Mouse (Mus musculus): ENCODE measurements around the gene Usp3. TPM values are rescaled to one million over a fixed set of nuclear protein-coding genes. Genes with fewer than 3 reads are reported as not detected.
A peak's percentile ranks its signal among the peaks of the same experiment; 100 is the strongest.

Usp3 gene
- total RNA-seq (2021), result 10 to 100 TPM; 33.3 to 35.8 TPM
- long read RNA-seq, experiment 1, full-length matches to known transcripts, result 18 of 25 reads
- long read RNA-seq, experiment 1, partial matches to known transcripts, result 0 of 25 reads
- long read RNA-seq, experiment 1, other reads (novel, unspliced or antisense), result 7 of 25 reads
- long read RNA-seq, experiment 2, full-length matches to known transcripts, result 14 of 25 reads
- long read RNA-seq, experiment 2, partial matches to known transcripts, result 2 of 25 reads
- long read RNA-seq, experiment 2, other reads (novel, unspliced or antisense), result 9 of 25 reads

- peak; percentile 97 for DNase-seq (ENCODE audit: low spot score in 2 of 2)
Observed at GRCm38 (mm10) chr9:66592708-66593612, at the start of gene Usp3. Gene Usp3, minus strand, starts transcription at chr9:66593142.

DNA sequence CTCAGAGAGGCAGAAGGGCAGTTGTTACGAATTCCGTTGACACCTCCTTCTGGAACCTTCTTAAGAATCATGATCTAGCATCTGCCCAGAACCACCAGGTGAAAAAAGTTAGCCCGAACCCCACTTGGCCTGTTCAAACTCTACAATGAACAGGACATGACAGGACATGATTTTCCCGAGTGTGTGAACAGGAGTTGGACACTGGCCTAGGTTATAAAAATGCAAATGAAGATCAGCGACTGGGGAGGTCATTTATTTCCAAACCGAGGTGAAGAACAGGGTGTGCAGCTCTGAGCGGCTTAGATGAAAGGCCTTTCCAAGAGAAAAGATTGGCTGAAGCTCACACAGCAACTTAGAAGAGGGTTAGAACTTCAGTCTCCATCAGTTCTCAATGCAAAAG lies 47.5 kb upstream of the Usp3 start:
- no peak for DNase-seq (ENCODE audit: low spot score in 2 of 2)

GRCm38 (mm10) chr9:66639626-66640025 lies 46.7 kb upstream of the Usp3 start:
- no peak for DNase-seq (ENCODE audit: low spot score in 2 of 2)

DNA sequence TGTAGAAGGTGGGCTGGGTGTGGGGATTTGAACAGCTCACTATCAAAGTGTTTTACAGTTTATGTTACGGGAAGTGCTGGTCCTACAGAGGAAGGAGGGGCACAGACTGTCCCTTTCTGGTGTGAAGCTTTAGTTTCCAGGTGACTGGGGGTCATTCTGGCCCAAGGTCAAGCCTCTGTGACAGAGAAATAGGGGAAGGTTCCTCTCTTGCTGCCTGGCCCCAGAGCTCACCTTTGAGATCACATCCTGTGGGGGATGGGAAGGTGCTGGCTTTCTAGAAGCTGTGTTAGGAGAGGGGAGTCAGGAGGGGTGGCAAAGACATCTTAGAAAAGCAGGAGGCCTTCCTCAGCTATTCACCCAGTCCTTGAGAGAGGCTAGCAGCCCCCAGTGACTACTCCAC lies 39.5 kb upstream of the Usp3 start:
- no peak for DNase-seq (ENCODE audit: low spot score in 2 of 2)

GRCm38 (mm10) chr9:66630931-66631330 lies 38.0 kb upstream of the Usp3 start:
- DNase-seq (ENCODE audit: low spot score in 2 of 2), result no peak

GRCm38 (mm10) chr9:66626661-66627060 lies 33.7 kb upstream of the Usp3 start:
- DNase-seq (ENCODE audit: low spot score in 2 of 2), result no peak

- DNase-seq (ENCODE audit: low spot score in 2 of 2), result no peak
Observed at GRCm38 (mm10) chr9:66625974-66626530, 33.1 kb upstream of the Usp3 start.

GRCm38 (mm10) chr9:66624873-66625272 lies 31.9 kb upstream of the Usp3 start:
- no peak for DNase-seq (ENCODE audit: low spot score in 2 of 2)

- DNase-seq (ENCODE audit: low spot score in 2 of 2), result no peak
Observed at GRCm38 (mm10) chr9:66623627-66624026, 30.7 kb upstream of the Usp3 start.

DNA sequence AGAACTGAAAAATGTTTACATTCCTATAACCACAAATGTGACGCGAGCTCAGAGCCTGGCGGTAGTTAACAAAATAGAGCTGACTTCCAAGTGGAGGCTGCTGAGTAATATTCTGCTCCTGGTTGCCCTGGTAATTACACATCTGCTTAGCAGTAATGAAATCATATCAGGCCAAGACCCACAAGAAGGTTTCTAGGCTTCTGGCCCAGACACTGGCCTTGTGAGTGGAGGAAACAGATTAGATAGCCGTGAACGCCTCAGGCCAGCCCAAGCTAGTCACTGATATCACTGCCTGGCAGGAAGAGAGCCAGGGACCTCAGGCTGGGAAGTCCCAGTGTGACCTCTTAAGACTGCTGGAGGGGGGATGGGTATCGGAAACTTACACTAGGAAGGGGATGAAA lies 27.6 kb upstream of the Usp3 start:
- peak; percentile 38 to 59 for DNase-seq (ENCODE audit: low spot score in 2 of 2)

DNA sequence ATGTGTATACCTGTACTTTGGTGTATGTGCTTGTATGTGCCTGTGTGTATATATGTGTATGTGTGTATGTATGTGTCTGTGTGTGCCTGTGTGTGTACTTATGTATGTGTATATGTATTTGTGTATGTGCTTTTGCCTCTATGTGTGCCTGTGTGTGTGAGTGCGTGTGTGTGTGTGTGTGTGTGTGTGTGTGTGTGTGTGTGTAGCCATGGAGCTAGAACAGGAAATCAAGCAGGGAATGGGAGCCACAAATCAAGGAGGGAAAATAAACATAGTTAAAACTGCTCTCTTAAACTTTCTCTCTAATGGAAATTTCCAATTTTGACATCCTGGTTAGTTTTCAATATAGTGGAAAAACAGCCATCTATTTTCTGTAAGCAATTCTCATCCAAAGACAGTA lies 27.1 kb upstream of the Usp3 start:
- no peak for DNase-seq (ENCODE audit: low spot score in 2 of 2)

GRCm38 (mm10) chr9:66617812-66618211 lies 24.9 kb upstream of the Usp3 start:
- no peak for DNase-seq (ENCODE audit: low spot score in 2 of 2)

DNA sequence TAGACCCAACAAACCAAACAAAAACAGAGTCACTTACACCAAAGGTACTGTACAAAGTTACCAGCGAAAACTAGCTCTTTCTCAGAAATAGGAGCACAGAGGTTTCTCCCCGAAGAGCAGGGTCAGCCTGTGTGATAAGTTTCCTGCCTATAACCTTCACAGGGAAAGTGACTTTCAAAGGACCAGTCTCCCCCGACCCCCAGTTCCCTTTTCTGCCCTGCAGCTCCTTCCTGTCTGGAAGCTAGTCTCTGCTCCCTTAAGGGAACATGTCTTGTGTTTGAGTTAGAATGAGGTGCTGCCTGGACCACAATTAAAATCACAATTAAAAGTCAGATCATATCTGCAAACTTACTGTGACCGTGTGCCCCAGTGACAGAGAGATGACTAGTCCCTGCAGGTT lies 23.9 kb upstream of the Usp3 start:
- no peak for DNase-seq (ENCODE audit: low spot score in 2 of 2)

DNA sequence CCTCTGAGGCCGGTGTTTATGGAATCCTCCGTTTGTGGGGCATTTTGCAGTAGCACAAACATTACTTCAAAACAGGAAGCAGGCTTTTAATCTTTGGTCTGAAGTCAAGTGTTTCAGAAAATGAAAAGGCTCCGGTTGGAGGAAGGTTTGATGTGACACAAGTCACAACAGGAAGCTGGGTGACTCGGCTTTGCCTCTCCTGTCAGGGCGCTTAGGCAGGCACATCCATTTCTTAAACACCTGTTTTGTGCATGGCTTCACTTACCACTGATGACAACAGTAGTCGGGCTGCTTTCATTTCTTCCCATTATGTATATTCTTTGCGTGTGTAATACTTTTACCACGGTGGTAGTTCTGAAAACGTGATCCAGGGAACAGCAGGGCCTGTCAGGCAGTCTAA lies 22.2 kb upstream of the Usp3 start:
- DNase-seq (ENCODE audit: low spot score in 2 of 2), result no peak

GRCm38 (mm10) chr9:66614547-66614946 lies 21.6 kb upstream of the Usp3 start:
- DNase-seq (ENCODE audit: low spot score in 2 of 2), result no peak

DNA sequence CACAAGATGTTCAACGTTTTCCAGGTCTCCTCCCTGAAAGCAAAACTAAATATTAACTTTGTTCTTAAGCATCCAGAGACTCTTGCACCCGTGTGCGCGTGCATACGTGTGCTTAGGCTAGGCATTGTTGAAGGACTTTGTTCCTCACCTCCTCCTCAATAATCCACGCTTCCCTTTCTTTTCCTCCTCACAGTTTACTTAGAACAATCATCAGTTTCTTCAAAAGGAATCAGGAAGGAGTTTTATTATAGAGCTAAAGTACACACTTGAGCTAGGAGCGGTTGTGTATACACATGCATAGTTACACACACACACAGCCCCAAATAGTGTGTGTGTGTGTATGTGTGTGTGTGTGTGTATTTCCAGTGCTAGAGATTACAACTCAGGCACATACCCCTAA lies 20.7 kb upstream of the Usp3 start:
- no peak for DNase-seq (ENCODE audit: low spot score in 2 of 2)

- peak; percentile 80 to 89 for DNase-seq (ENCODE audit: low spot score in 2 of 2)
Observed at GRCm38 (mm10) chr9:66611478-66612093, 18.6 kb upstream of the Usp3 start.

DNA sequence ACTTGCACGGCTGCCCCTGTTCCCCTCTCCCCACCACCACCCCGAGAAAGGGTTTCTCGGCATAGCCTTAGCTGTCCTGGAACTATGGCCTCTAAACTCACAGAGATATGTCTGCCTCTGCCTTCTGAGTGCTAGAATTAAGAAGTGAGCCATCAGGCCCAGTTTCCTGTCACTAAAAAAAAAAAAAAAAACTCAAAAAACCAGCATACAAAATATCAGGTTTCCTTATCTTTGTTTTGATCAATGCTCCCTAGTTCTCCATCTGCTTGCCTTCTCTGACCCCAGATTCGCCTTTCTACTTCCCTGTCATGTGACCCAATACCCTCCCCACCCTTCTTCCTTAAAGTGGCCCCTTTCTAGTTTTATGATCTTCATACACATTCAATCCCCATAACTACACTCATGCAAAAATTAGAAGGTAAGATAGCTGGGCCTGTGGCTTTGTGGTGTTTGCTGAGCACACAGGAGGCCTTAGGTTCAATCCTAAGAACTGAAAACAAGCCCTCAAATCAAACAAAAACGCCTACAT lies 15.9 kb upstream of the Usp3 start:
- DNase-seq (ENCODE audit: low spot score in 2 of 2), result no peak

DNA sequence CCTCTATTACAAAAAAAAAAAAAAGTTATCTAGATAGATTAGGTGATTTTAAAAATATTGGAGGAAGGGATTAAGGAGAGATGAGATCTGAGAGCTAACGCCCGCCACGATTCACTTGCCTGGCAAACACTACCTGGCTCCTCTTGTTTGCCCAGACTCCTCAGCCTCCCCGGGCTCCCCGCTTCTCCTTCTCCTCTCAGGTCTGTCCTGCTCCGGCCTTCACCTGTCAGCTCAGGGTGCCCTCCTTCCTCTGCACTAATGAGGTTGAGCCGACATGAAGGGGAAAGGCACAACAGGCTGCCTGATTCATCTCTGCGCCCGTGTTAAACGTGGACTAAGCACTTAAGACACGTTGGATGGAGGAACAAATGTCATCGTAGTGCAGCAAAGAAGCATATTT lies 13.9 kb upstream of the Usp3 start:
- no peak for DNase-seq (ENCODE audit: low spot score in 2 of 2)

GRCm38 (mm10) chr9:66605876-66606750 lies 13.2 kb upstream of the Usp3 start:
- no peak for DNase-seq (ENCODE audit: low spot score in 2 of 2)

Measured in gastrocnemius, postnatal 4 days (tissue).